In genomic region chr15:86033191-86033841, GRCm38 (mm10) we compare ENCODE assay signal across 8 mouse cellular contexts. TPM values are rescaled to one million over a fixed set of nuclear protein-coding genes. Genes with fewer than 3 reads are reported as not detected.
DNase-seq lines count a peak whose midpoint lies in the region; ATAC-seq and TF ChIP-seq lines count a peak whose summit lies in the region.

TSS of gene Celsr1 (minus strand) at chr15:86033777.

- H3K4me3 ChIP-seq in thymus, adult 2 months (ENCODE audit: control insufficient read depth, insufficient read depth, low read length) = peak within 1 kb of the TSS; percentile 56
- H3K4me3 ChIP-seq in embryonic fibroblast, embryonic 13.5 days (ENCODE audit: insufficient read depth, low read length) = peak within 1 kb of the TSS; percentile 28
- H3K4me3 ChIP-seq in intestine, postnatal 0 days (ENCODE audit: low read depth, low read length) = peak within 1 kb of the TSS; percentile 54

- no peak for TF ChIP-seq CTCF in thymus, adult 2 months (IDR thresholded peaks at IDR 0.05; ENCODE audit: borderline replicate concordance, control insufficient read depth, extremely low read depth, insufficient read depth, low read length, poor library complexity)
- no peak for TF ChIP-seq CTCF in embryonic fibroblast, embryonic 13.5 days (IDR thresholded peaks at IDR 0.05; ENCODE audit: borderline replicate concordance, insufficient read depth, low read length)
- no peak for TF ChIP-seq CTCF in intestine, postnatal 0 days (IDR thresholded peaks at IDR 0.05; ENCODE audit: low read depth)

- H3K9ac ChIP-seq in intestine, postnatal 0 days (ENCODE audit: low read depth, low read length) = 0 out of 2 replicates have a peak within 1 kb of the TSS, but pooled peaks have one; percentile 17

- no peak for TF ChIP-seq POLR2A in thymus, adult 2 months (IDR thresholded peaks at IDR 0.05; ENCODE audit: control insufficient read depth, extremely low read depth, insufficient read depth, low read length, poor library complexity)
- no peak for TF ChIP-seq POLR2A in embryonic fibroblast, embryonic 13.5 days (IDR thresholded peaks at IDR 0.05; ENCODE audit: low read depth, low read length)

- DNase-seq in thymus, adult 2 months = no peak
- no peak for DNase-seq in thymus, adult 18-20 months
- DNase-seq in urinary bladder, adult 2 months (ENCODE audit: low spot score) = no peak
- DNase-seq in adipocyte (ENCODE audit: low spot score) = no peak
- no peak for DNase-seq in gastrocnemius, postnatal 4 days (ENCODE audit: low spot score in 2 of 2)

- no peaks in the 10 kb centered on the region for H3K36me3 ChIP-seq in thymus, adult 2 months (ENCODE audit: control insufficient read depth, insufficient read depth, low read length)
- H3K36me3 ChIP-seq in intestine, postnatal 0 days (ENCODE audit: control insufficient read depth, insufficient read depth) = no peaks in the 10 kb centered on the region

- H3K9me3 ChIP-seq in intestine, postnatal 0 days (ENCODE audit: control insufficient read depth) = no peaks in the 10 kb centered on the region

- H3K27me3 ChIP-seq in thymus, adult 2 months (ENCODE audit: control insufficient read depth, insufficient read depth, low read length) = no peaks in the 10 kb centered on the region
- peaks cover 33% of the 10 kb centered on the region for H3K27me3 ChIP-seq in intestine, postnatal 0 days (replicated peaks; ENCODE audit: control insufficient read depth, insufficient read depth, low read length)

- H3K4me1 ChIP-seq in thymus, adult 2 months (replicated peaks; ENCODE audit: control insufficient read depth, insufficient read depth, low read length) = peaks cover 35% of the 10 kb centered on the region
- no peaks in the 10 kb centered on the region for H3K4me1 ChIP-seq in embryonic fibroblast, embryonic 13.5 days (ENCODE audit: control insufficient read depth, insufficient read depth, low read length)
- peaks cover 4% of the 10 kb centered on the region; the same call in 1 of the 2 replicates for H3K4me1 ChIP-seq in intestine, postnatal 0 days (replicated peaks; ENCODE audit: control insufficient read depth, insufficient read depth, low read length)

- no peak for ATAC-seq in intestine, postnatal 0 days
- ATAC-seq in megakaryocyte, adult 5-6 weeks (ENCODE audit: poor library complexity, severe bottlenecking) = peak; percentile 24

- peak within 1 kb of the TSS; percentile 51; the same call in 1 of the 2 replicates for H3K27ac ChIP-seq in thymus, adult 2 months (ENCODE audit: control insufficient read depth, insufficient read depth, low read length)
- no peak within 1 kb of the TSS for H3K27ac ChIP-seq in embryonic fibroblast, embryonic 13.5 days (ENCODE audit: insufficient read depth, low read length)
- no peak within 1 kb of the TSS for H3K27ac ChIP-seq in intestine, postnatal 0 days (ENCODE audit: low read depth, low read length)

- WGBS in thymus, adult 2 months = under 1% methylated on average over 80 of the region's 80 CpGs
- WGBS in intestine, postnatal 0 days = under 1% methylated on average over 67 of the region's 80 CpGs

- H3K4me2 ChIP-seq in intestine, postnatal 0 days (replicated peaks; ENCODE audit: low read depth) = peak within 1 kb of the TSS; percentile 86

RNA-seq across cellular contexts. Expression of gene Celsr1, which starts in this region (rescaled TPM):
- polyA plus RNA-seq in thymus, adult 2 months (2012; rRNA removed) = 40.0 and 47.8 TPM in 2 replicates
- 0.20 and 0.91 TPM in 2 replicates for polyA plus RNA-seq in embryonic fibroblast, embryonic 13.5 days (2011; ENCODE audit: insufficient read length, low read depth, missing spikeins)
- polyA plus RNA-seq in intestine, postnatal 0 days (2015; fragmentation: Nextera tagmentation; extraction: Ambion mirVana) = 0.33 and 0.39 TPM in 2 replicates
- 1.0 and 1.2 TPM in 2 replicates for total RNA-seq in megakaryocyte, adult 5-6 weeks (2015)
- 1.2 and 4.4 TPM in 2 replicates for total RNA-seq in megakaryocyte, adult 5-6 weeks (2017)
- 0.80 and 1.0 TPM in 2 replicates for polyA plus RNA-seq in urinary bladder, adult 2 months (2012; rRNA removed)
- total RNA-seq in gastrocnemius, postnatal 4 days (2021) = 1 to 10 TPM; 1.6 to 1.7 TPM

Comparison
In these comparisons a context has a peak if more than half of its experiments do, and no peak if none do; other contexts are left out.
1. RNA of gene Celsr1 (polyA plus RNA-seq): 40.0 to 47.8 TPM in thymus, adult 2 months; 0.20 to 0.91 TPM in embryonic fibroblast, embryonic 13.5 days, 0.80 to 1.0 TPM in urinary bladder, adult 2 months and 0.33 to 0.39 TPM in intestine, postnatal 0 days; every median in the first group is over 10 times any median in the second.
2. Peak in every context shown above with its lines, with median percentiles within 50 percentile points of each other: H3K4me3 ChIP-seq.